Mouse (Mus musculus) gonadal fat pad, adult 2 months (tissue): ENCODE results near the gene Akap11. TPM values are rescaled to one million over a fixed set of nuclear protein-coding genes. Genes with fewer than 3 reads are reported as not detected.
"Not testable (repeated sequence)": the region's sequence is repeated elsewhere in the genome, so short reads cannot be mapped to it uniquely, and the experiment has no call there.

Source experiments
- DNase-seq: peaks from one replicate; pipeline ENCODE4 v3.0.0-alpha.2; 2012; ENCODE audit warnings: low read depth
- polyA plus RNA-seq: library from polyadenylated mRNA; depleted of rRNA; stranded (reverse); fragments of >200 nt; gene quantifications from 2 replicates; pipeline ENCODE4 v1.2.3, GENCODE M21; 2012; rRNA removed

The Akap11 gene
- 10.3 and 11.8 TPM in 2 replicates for polyA plus RNA-seq

DNA sequence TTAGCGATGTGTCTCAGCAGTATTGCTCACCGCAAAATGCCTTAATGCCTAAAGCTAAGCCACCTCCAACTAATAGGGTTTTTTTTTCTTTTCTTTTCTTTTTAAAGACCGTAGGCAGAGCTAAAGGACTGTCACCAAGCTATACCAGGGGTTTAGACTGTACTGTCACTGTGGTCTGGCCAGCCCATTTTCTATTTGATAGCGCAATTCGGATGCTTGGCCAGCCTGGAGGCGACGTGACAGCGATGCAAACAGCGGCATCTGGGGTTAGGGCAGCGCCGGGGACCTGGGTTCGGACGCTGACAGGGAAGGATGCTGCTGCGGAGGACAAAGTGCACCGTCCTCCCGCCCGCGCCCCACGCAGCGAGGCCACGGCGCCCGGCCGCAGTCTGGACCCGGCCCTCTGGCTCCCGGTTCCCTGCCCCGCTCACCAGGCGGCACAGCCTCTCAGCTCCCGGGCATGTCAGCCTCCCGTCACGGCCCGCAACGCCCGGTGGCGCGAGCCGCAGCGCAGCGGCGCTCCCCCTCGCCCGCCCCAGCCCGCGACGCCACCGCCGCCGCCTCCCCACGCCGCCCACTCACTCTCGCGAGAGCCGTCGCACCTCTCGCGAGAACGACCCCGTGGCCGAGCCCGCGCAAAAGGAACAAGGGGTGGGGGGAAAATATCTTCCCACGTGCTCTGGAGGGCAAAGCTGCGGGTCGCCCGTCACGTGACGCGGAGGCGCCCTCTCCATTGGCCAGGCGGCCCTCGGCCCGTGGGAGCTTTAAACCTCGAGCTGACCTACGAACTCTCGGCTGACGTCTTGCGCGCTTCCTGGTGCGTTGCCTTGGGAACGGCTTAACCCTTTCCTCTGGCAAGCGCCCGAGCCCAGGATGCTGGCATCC lies at the start of gene Akap11:
Gene Akap11 (minus strand): TSS at position 528 of the 885 bp plus-strand sequence.
- no peak for DNase-seq

GRCm38 (mm10) chr14:78584222-78584621 lies 47.6 kb upstream of the Akap11 start:
- DNase-seq = peak; percentile 6

DNA sequence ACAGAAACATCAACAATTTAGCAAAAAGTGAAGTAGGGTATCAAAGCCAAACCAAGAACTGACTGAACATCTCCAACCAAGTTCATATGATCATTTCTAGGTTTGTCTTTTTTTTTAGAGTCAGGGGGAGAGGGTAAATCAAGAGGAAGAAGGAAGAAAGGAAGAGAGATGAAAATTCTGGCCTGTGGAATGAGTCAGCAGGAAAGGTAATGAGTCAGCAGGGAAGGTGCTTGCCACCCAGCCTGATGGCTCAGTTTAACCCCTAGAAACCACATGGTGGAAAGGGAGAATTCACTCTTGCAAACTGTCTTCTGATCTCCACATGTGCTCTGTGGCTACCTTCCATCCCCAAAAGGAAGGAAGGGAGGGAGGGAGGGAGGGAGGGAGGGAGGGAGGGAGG lies 46.6 kb upstream of the Akap11 start:
- DNase-seq = no peak

DNA sequence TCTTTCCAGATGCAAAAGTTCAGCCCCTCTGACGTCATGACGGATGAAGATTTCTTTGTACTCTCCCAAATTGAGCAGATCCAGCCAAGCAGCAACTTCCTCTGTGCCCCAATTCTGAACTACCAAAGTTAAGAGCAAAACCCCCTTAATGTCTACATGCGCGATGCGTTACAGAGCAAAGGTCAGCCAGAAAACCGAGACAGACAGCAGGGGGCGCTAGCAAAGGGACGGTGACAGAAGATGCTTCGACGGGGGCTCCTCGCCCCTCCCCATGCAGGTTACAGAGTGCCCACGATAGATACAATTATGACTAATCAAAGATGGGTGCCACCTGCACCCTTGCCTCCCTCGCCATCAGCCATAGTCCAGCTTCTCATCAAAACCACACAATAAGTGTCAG lies 39.3 kb upstream of the Akap11 start:
- DNase-seq = no peak

- no peak for DNase-seq
Observed at GRCm38 (mm10) chr14:78568410-78568809, 31.8 kb upstream of the Akap11 start.

- DNase-seq = no peak
Observed at GRCm38 (mm10) chr14:78566431-78566830, 29.8 kb upstream of the Akap11 start.

DNA sequence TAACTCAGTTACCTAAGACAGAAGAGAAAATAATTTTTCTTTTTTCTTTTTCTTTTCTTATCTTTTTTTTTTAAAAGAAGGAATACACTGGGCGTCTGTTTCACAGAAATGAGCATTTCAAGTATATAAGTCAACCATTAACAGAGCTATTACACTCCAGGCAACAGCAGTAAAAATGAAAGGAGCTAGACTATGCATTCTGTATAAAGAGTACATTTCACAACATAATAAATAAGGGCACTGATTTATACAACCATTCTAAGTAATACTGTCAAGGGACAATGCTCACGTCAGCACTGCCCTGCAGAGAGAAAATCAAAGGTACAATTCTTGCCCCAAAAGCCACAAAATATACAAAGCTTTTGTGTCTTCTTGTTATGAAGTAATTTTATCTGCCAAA lies 27.7 kb upstream of the Akap11 start:
- DNase-seq = no peak

DNA sequence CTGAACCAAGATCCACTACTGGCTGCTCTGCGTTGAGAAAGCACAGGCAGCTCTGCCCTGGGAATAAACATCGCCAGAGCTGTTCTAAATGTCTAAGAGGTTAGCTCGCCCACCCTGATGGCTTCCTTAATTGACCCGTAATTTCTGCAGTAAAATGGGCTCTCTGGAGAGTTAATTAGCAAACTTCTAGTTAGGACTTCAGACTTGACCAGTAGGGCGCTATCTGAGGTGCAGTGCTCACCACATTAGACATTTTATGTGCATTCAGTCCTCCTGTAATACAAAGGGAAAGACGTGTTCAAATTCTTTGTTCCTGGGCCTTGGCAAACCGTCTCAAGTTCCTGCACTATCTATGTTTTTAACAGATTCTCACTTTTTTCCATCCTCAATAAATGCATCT lies 26.6 kb upstream of the Akap11 start:
- DNase-seq = no peak

- no peak for DNase-seq
Observed at GRCm38 (mm10) chr14:78562121-78562520, 25.5 kb upstream of the Akap11 start.

GRCm38 (mm10) chr14:78559042-78559441 lies 22.4 kb upstream of the Akap11 start:
- DNase-seq = no peak

DNA sequence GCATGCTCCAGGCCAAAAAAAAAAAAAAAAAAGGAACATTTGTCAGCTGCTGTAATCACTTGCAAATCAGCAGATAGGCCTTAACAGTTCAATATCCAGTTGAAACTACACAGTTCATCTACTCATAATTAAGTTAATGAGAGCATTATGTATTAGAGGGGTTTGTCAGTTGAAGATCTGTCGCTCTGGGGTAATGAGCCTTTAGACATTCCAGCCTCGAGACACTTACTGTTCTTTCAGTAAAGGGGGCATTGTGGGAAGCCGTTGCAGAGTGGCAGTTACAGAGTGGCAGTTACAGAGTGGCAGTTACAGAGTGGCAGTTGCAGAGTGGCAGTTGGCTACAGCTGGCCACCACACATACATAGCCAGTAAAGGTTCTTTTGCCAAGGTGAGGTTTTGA lies 18.2 kb upstream of the Akap11 start:
- DNase-seq = not testable (repeated sequence)

DNA sequence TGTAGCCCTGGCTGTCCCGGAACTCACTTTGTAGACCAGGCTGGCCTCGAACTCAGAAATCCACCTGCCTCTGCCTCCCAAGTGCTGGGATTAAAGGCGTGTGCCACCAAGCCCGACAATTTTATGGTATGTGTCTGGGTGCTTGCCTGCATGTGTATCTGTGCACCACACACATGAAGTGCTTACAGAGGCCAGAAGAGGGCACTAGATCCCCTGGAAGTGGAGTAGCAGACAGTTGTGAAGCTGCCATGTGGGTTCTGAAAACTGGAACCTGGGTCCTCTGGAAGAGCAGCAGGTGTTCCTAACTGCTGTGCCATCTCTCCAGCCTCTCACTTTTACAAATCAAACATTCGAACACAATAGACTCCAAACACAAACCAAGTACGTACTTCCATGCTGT lies 17.1 kb upstream of the Akap11 start:
- DNase-seq = no peak

- DNase-seq = no peak
Observed at GRCm38 (mm10) chr14:78548807-78549206, 12.2 kb upstream of the Akap11 start.

DNA sequence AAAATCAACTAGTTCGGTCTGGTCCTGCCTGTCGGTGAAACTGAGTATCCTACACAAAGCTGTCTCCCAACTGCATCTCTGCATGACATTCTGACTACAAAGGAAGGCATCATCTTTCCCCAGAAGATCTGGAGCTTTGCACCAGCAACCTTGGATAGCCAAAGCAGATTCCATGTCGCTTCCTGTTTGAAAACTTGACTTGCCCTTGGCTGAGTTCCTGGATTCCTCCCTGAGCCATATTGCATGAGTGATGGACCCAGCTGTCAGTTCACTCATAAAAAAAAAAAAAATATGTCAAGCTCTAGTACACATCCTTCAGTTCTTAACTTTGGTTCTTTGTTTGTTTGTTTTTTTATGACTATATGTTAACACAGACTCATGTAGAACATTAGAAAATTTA lies 4.7 kb upstream of the Akap11 start:
- no peak for DNase-seq

DNA sequence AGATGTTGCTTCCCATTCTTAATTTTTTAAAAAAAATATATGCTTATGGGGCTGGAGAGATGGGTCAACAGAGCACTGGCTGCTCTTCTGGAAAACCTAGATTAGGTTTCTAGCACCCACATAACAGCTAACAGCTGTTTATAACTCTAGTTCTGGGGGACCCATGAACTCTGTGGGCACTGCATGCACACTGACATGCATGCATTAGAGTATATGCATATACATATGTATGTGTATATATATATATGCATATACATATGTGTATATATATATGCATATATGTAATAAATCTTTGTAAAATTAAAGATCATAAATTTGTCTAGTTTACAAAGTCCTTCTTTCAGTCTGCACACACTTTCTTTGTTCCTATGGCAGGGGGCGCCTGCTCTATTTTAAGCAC lies 3.2 kb upstream of the Akap11 start:
- DNase-seq = no peak

DNA sequence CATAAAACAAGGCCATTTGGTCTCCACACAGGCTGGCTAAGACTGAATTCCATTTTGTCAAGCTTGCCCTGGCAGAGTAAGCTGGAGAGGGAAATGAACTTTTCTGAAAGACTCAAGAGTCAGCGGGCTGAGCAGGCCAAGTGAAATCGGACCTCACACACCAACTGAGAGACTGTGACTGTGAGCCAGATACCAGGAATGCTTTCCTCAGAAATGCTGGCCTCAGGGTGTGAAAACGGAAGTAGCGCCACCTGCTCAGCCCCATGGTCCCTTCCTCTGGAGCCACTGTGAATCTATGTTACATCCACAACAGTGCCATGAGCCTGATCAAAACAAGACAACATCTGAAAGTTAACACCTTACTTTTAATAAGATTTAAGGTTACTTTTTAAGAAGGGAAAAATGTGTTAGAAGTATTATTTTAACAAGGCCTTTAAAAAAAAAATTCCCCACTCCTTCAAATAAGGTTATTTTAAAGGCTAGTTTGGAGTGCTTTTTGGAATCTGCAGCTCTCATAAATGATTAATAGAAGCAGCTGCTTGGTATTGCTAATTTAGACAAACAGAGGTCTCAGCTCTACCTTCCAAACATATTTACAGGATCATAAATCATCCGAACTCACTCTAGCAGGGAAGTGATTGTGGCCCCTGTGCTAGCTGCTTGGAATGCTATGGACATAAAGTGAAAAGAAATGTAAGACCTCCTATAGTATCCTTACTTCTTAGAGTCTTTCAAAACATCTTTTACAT lies 2.1 kb upstream of the Akap11 start:
- no peak for DNase-seq

- no peak for DNase-seq
Observed at GRCm38 (mm10) chr14:78537551-78537950, 943 bp upstream of the Akap11 start.

- no peak for DNase-seq
Observed at GRCm38 (mm10) chr14:78535366-78535765, 1.2 kb downstream of the Akap11 start.

DNA sequence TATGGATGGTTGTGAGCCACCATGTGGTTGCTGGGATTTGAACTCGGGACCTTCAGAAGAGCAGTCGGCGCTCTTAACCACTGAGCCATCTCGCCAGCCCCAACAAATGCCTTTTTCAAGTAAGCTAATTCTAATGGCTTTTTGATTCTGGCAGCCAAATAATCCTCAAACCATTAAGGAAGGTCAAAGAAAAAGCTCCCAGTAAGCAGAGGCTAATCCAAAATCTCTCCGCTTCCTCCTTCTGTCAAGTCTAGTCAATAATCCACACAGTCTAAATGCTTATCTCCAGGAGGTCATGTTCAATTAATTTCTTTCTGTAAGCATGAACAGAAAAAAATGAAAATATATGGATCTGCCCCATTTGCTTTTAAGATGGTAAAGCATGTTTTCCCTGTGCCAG lies 2.0 kb downstream of the Akap11 start:
- no peak for DNase-seq

- DNase-seq = no peak
Observed at GRCm38 (mm10) chr14:78533701-78534100, 2.9 kb downstream of the Akap11 start.

- DNase-seq = no peak
Observed at GRCm38 (mm10) chr14:78532345-78532744, 4.3 kb downstream of the Akap11 start.

- no peak for DNase-seq
Observed at GRCm38 (mm10) chr14:78530256-78530655, 6.4 kb downstream of the Akap11 start.
